Mouse (Mus musculus) heart, embryonic 13.5 days (tissue): ENCODE measurements around the gene Cel. TPM values are rescaled to one million over a fixed set of nuclear protein-coding genes. Genes with fewer than 3 reads are reported as not detected.
A peak's percentile ranks its signal among the peaks of the same experiment; 100 is the strongest.

Experiments
- ATAC-seq: fragments of 200-750 bp; cut with Nextera tagmentation; 2 replicates; pipeline ENCODE4 v1.8.0; 2017; ENCODE audit warnings: moderate TSS enrichment; ENCODE audit not compliant: insufficient number of reproducible peaks, low FRiP score, low TSS enrichment; ENCODE audit errors: extremely low read depth
- H3K27ac ChIP-seq: fragments of 300-500 bp; sonication (generic); replicated peaks from 2 replicates; pipeline ENCODE4 v1.5.1; 2015; ENCODE audit warnings: moderate library complexity, mild to moderate bottlenecking, inconsistent platforms
- H3K27me3 ChIP-seq: fragments of 300-500 bp; sonication (generic); replicated peaks from 2 replicates; pipeline ENCODE4 v1.6.1; 2015; ENCODE audit warnings: mild to moderate bottlenecking, inconsistent platforms
- H3K36me3 ChIP-seq: fragments of 300-500 bp; sonication (generic); 2 replicates; pipeline ENCODE4 v1.6.1; 2015; ENCODE audit warnings: mild to moderate bottlenecking, inconsistent platforms
- H3K4me1 ChIP-seq: fragments of 300-500 bp; sonication (generic); 2 replicates; pipeline ENCODE4 v1.6.1; 2015; ENCODE audit warnings: inconsistent platforms
- H3K4me2 ChIP-seq: fragments of 300-500 bp; sonication (generic); 2 replicates; pipeline ENCODE4 v1.6.1; 2015; ENCODE audit warnings: inconsistent platforms, mild to moderate bottlenecking, moderate library complexity
- H3K4me3 ChIP-seq: fragments of 300-500 bp; sonication (generic); 2 replicates; pipeline ENCODE4 v1.5.1; 2015; ENCODE audit warnings: moderate library complexity, mild to moderate bottlenecking, inconsistent platforms
- H3K9ac ChIP-seq: fragments of 300-500 bp; sonication (generic); 2 replicates; pipeline ENCODE4 v1.6.1; 2015; ENCODE audit warnings: inconsistent platforms, mild to moderate bottlenecking, moderate library complexity
- H3K9me3 ChIP-seq: fragments of 300-500 bp; sonication (generic); 2 replicates; pipeline ENCODE4 v1.6.1; 2016; ENCODE audit warnings: inconsistent platforms
- WGBS: fragments of 180-500 bp; shearing (Covaris S2); methylation state at CpG from one replicate; pipeline ENCODE4 v1.1.7; 2015; ENCODE audit warnings: mixed read lengths; 5-methylcytosine and 5-hydroxymethylcytosine counted together
- polyA plus RNA-seq: library from polyadenylated mRNA; unstranded; fragments of >200 nt; fragmentation: Nextera tagmentation; extraction: Ambion mirVana; gene quantifications from 2 replicates; pipeline ENCODE4 v1.2.1, GENCODE M21; 2015

The Cel gene
- polyA plus RNA-seq, 1 experiment from 2014 or later, result not detected

- H3K4me2 ChIP-seq, result peak overlapping the region; percentile 84
- H3K9me3 ChIP-seq, result no peaks in the 10 kb centered on the region
- peaks cover 5% of the 10 kb centered on the region; the same call in 1 of the 2 replicates for H3K27me3 ChIP-seq
- H3K27ac ChIP-seq, result peak overlapping the region; percentile 91
- peaks cover 17% of the 10 kb centered on the region for H3K4me1 ChIP-seq
- H3K9ac ChIP-seq, result peak overlapping the region; percentile 87
- H3K4me3 ChIP-seq, result peak overlapping the region; percentile 75
- under 1% methylated on average over 56 of the region's 56 CpGs for WGBS
- peaks cover 35% of the 10 kb centered on the region for H3K36me3 ChIP-seq
- ATAC-seq, result peak; percentile 74
Measured at GRCm38 (mm10) chr2:28582647-28583353, 19.6 kb upstream of the Cel start.

DNA sequence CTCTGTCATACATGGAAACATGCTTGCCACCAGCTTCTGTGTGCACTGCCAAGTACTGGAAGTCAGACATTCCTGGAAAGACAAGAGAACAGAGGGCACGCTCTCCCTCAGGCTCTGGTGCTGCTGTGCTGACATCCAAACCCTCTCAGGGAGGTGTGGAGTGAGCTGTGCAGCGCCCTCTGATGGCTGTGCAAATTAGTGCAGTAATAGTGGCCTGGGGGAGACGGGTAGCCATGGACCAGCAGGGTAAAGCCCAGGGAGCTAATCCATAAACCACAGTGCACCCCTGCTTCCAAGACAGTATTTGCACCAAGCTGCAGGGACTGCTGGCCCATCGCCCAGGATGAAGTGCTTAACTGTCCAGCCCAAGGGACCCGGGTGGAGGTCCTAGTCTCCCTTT, 14.8 kb upstream of the Cel start:
- ATAC-seq, result no peak
- H3K9me3 ChIP-seq, result no peaks in the 10 kb centered on the region
- no peak overlapping the region for H3K4me2 ChIP-seq
- H3K9ac ChIP-seq, result no peak overlapping the region
- H3K27ac ChIP-seq, result no peak overlapping the region
- H3K27me3 ChIP-seq, result no peaks in the 10 kb centered on the region
- H3K4me1 ChIP-seq, result peaks cover 11% of the 10 kb centered on the region
- no peak overlapping the region for H3K4me3 ChIP-seq
- peaks cover 82% of the 10 kb centered on the region for H3K36me3 ChIP-seq
- 67% methylated on average over 5 of the region's 5 CpGs for WGBS

DNA sequence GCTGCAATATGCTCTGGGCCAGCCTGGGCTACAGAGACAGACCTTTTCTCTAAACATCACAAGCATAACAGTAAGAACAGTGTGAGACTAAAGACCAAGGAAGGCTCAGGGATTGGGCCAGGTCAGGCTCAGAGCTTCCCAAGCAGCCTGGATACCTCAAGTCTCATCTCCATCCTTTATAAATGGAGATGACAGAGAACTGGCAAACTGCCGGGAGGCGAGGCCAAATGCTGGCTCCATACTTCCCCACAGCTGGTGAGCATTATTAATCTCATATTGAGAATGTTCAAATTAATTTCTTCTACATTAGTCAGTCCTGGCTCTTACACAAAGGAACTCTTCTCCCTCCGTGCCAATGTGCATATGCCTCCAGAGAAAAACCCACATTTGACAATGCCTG, 13.6 kb upstream of the Cel start:
- 80% methylated on average over 3 of the region's 3 CpGs for WGBS
- peaks cover 94% of the 10 kb centered on the region for H3K36me3 ChIP-seq

DNA sequence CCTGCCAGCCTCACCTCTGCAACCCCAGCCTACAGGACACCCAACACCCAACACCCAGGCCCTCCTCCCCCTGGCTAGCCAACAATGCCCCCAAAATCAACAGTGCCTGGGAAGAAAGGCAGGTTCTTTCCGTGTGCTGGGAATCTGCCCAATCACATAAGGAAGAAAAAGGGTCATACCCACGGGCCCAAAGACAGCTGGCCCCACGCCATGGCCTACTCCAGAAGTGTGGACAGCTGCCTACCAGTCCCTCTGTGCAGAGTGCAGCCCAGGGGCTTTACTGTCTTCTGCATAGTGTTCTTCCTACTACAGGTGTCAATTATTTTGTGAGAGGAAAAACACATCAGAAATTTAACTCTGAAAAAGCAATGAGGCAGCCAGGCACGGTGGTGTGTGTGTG, 12.1 kb upstream of the Cel start:
- peaks cover 99% of the 10 kb centered on the region for H3K36me3 ChIP-seq

More for the DNA sequence above, 13.6 kb upstream of the Cel start:
- H3K4me2 ChIP-seq, result no peak overlapping the region
- no peak for ATAC-seq
- H3K4me3 ChIP-seq, result no peak overlapping the region
- H3K27ac ChIP-seq, result no peak overlapping the region
- H3K9me3 ChIP-seq, result no peaks in the 10 kb centered on the region
- peaks cover 6% of the 10 kb centered on the region for H3K4me1 ChIP-seq
- H3K9ac ChIP-seq, result no peak overlapping the region
- no peaks in the 10 kb centered on the region for H3K27me3 ChIP-seq

GRCm38 (mm10) chr2:28569903-28570302, 6.7 kb upstream of the Cel start:
- no peaks in the 10 kb centered on the region for H3K9me3 ChIP-seq
- WGBS, result 54% methylated on average over 3 of the region's 3 CpGs
- no peak overlapping the region for H3K9ac ChIP-seq
- H3K27me3 ChIP-seq, result no peaks in the 10 kb centered on the region
- ATAC-seq, result no peak
- no peak overlapping the region for H3K27ac ChIP-seq
- peaks cover 99% of the 10 kb centered on the region for H3K36me3 ChIP-seq
- no peak overlapping the region for H3K4me2 ChIP-seq
- H3K4me1 ChIP-seq, result no peaks in the 10 kb centered on the region
- H3K4me3 ChIP-seq, result no peak overlapping the region

More for the DNA sequence above, 12.1 kb upstream of the Cel start:
- no peak overlapping the region for H3K4me3 ChIP-seq
- H3K27me3 ChIP-seq, result no peaks in the 10 kb centered on the region
- WGBS, result 63% methylated on average over 4 of the region's 4 CpGs
- no peak for ATAC-seq
- no peaks in the 10 kb centered on the region for H3K9me3 ChIP-seq
- H3K27ac ChIP-seq, result no peak overlapping the region
- no peaks in the 10 kb centered on the region for H3K4me1 ChIP-seq
- no peak overlapping the region for H3K4me2 ChIP-seq
- no peak overlapping the region for H3K9ac ChIP-seq

DNA sequence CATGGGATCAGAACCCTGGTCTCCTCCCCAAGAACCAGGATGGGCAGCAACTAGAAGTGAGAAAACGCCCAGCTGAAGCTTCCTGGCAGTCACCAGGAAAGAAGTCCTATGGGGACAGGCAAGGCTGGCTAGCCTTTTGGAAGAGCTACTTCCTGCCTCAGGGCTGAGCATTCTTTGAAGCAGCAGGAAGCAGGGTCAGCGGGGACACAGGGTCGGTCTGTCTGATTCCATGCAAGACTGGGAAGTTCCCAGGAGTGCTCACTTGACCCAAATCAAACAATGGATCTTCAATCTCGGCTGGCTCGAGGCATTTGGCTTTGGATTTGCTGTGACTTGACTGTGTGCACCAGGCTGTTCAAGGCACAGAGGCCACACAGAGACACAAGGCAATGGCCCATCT, 3.3 kb upstream of the Cel start:
- Histone ChIP-seq H3K27me3 (no peaks in the 10 kb centered on the region), H3K9ac (no peak overlapping the region), H3K36me3 (peaks cover 66% of the 10 kb centered on the region), H3K4me3 (no peak overlapping the region), H3K27ac (no peak overlapping the region), H3K9me3 (no peaks in the 10 kb centered on the region), H3K4me2 (no peak overlapping the region), H3K4me1 (no peaks in the 10 kb centered on the region)
- no peak for ATAC-seq
- 57% methylated on average over 5 of the region's 5 CpGs for WGBS

DNA sequence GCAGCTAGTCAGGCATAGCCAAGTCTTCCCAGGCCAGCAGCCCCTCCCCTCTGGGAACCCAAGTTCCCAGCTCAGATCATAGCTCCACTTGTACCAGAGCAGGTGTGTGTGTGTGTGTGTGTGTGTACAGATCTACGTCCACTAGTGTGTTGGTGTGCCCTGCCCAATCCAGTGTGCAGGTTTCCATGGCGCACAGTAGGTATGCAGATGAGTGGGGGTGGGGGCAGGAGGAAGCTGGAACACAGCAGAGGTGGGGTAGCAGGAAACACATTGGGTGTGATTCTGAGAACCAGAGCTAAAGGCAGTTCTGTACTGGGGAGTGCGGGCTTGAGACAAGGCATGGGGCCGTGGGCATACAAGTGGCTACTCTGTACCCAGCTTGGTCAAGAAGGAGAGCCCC, 1.2 kb upstream of the Cel start:
- Histone ChIP-seq H3K4me1 (no peaks in the 10 kb centered on the region), H3K27ac (no peak overlapping the region), H3K9ac (no peak overlapping the region), H3K9me3 (no peaks in the 10 kb centered on the region), H3K4me2 (no peak overlapping the region), H3K4me3 (no peak overlapping the region), H3K36me3 (peaks cover 45% of the 10 kb centered on the region), H3K27me3 (no peaks in the 10 kb centered on the region)
- no peak for ATAC-seq
- WGBS, result 83% methylated on average over 4 of the region's 4 CpGs

GRCm38 (mm10) chr2:28563830-28564229, 627 bp upstream of the Cel start:
- Histone ChIP-seq H3K36me3 (peaks cover 40% of the 10 kb centered on the region), H3K9ac (no peak overlapping the region), H3K27ac (no peak overlapping the region), H3K9me3 (no peaks in the 10 kb centered on the region), H3K27me3 (no peaks in the 10 kb centered on the region), H3K4me2 (no peak overlapping the region), H3K4me3 (no peak overlapping the region), H3K4me1 (no peaks in the 10 kb centered on the region)
- ATAC-seq, result no peak

DNA sequence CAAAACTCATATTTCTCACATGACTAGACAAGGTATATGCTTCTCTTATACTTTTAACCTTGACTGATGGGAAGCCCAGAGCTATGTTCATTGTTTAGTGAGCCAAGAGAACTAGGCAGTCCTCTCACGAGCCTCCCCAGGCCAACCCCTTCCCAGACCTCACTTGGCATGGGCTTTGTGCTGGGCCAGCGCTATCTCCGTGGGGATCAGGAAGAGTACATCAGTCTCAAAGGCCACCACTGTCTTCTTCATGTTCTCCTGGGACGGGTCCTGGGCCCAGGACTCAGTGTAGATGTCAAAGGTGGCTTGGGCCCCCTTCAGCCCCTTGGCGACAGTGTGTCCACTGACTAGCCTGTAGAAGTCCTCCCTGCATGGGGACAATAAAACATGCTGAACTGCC, 5.8 kb downstream of the Cel start:
- 0 out of 2 replicates have a peak, but pooled peaks cover 4% of the 10 kb centered on the region for H3K27me3 ChIP-seq
- ATAC-seq, result no peak
- H3K9ac ChIP-seq, result no peak overlapping the region
- H3K36me3 ChIP-seq, result peaks cover 19% of the 10 kb centered on the region
- H3K4me2 ChIP-seq, result no peak overlapping the region
- no peak overlapping the region for H3K27ac ChIP-seq
- 77% methylated on average over 5 of the region's 5 CpGs for WGBS
- no peaks in the 10 kb centered on the region for H3K4me1 ChIP-seq
- no peaks in the 10 kb centered on the region for H3K9me3 ChIP-seq
- no peak overlapping the region for H3K4me3 ChIP-seq

DNA sequence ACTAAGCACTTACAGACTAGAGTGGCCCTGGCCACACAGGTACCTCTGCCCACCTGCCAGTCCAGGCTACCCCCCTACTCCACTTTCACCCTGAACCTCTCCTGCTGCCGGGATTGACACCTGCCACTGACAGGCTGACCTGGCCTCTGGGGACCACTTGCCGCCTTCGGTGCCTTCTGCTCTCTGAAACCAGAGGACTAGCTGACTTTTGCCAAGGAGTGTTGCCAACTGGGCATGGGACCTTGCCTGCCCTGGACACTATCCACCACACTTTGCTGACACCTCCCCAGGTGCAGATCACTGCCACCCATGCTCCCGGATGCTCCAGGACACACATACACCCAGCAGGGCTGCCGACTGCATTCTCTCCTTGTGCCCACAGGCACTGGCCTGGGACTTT, 10.9 kb downstream of the Cel start:
- Histone ChIP-seq H3K36me3 (peaks cover 64% of the 10 kb centered on the region), H3K4me1 (peaks cover 3% of the 10 kb centered on the region; the same call in 1 of the 2 replicates), H3K4me2 (no peak overlapping the region), H3K4me3 (no peak overlapping the region), H3K9me3 (no peaks in the 10 kb centered on the region), H3K9ac (no peak overlapping the region), H3K27ac (no peak overlapping the region), H3K27me3 (no peaks in the 10 kb centered on the region; the same call in 1 of the 2 replicates)
- no peak for ATAC-seq
- WGBS, result 89% methylated on average over 5 of the region's 5 CpGs

GRCm38 (mm10) chr2:28549157-28549556, 14.0 kb downstream of the Cel start:
- no peak overlapping the region for H3K27ac ChIP-seq
- H3K4me3 ChIP-seq, result no peak overlapping the region
- peaks cover 86% of the 10 kb centered on the region for H3K36me3 ChIP-seq

More at GRCm38 (mm10) chr2:28549157-28549556, 14.0 kb downstream of the Cel start:
- no peak for ATAC-seq
- H3K9ac ChIP-seq, result no peak overlapping the region
- 88% methylated on average over 13 of the region's 13 CpGs for WGBS
- no peak overlapping the region for H3K4me2 ChIP-seq
- H3K27me3 ChIP-seq, result no peaks in the 10 kb centered on the region; the same call in 1 of the 2 replicates
- H3K9me3 ChIP-seq, result no peaks in the 10 kb centered on the region
- peaks cover 7% of the 10 kb centered on the region; the same call in 1 of the 2 replicates for H3K4me1 ChIP-seq
